Mouse (Mus musculus): ENCODE measurements at regions not wholly inside any gene's neighbourhood (a gene's known extent, or its start where the extent isn't known, plus 50 kb on each side); places are given as distances from the start of the nearest gene placed in this dataset.
"Not testable (repeated sequence)": the region's sequence is repeated elsewhere in the genome, so short reads cannot be mapped to it uniquely, and the experiment has no call there.

GRCm38 (mm10) chr4:71506911-71507310, 250.9 kb downstream of the Gm11232 start:
- no peak for ATAC-seq
- Histone ChIP-seq H3K4me2 (no peak overlapping the region), H3K27ac (no peak overlapping the region), H3K9me3 (replicated peaks) (no peaks in the 10 kb centered on the region), H3K4me3 (no peak overlapping the region), H3K4me1 (no peaks in the 10 kb centered on the region), H3K9ac (no peak overlapping the region), H3K36me3 (ENCODE audit: poor library complexity, severe bottlenecking) (no peaks in the 10 kb centered on the region), H3K27me3 (no peaks in the 10 kb centered on the region)

- Histone ChIP-seq H3K9me3 (replicated peaks) (no peaks in the 10 kb centered on the region), H3K27me3 (peaks cover 33% of the 10 kb centered on the region), H3K4me3 (no peak overlapping the region), H3K36me3 (ENCODE audit: poor library complexity, severe bottlenecking) (no peaks in the 10 kb centered on the region), H3K27ac (no peak overlapping the region), H3K9ac (no peak overlapping the region), H3K4me1 (peaks cover 17% of the 10 kb centered on the region), H3K4me2 (no peak overlapping the region)
- WGBS: 99% methylated on average over 2 of the region's 2 CpGs
- ATAC-seq: no peak
These were observed 268.0 kb downstream of the Gm11232 start for GRCm38 (mm10) chr4:71489788-71490187.

GRCm38 (mm10) chr4:71488663-71489161, 269.1 kb downstream of the Gm11232 start:
- H3K9ac ChIP-seq: no peak overlapping the region
- WGBS: 10% methylated on average over 2 of the region's 2 CpGs
- no peak overlapping the region for H3K4me2 ChIP-seq
- no peak overlapping the region for H3K4me3 ChIP-seq
- H3K4me1 ChIP-seq: peaks cover 23% of the 10 kb centered on the region
- H3K27me3 ChIP-seq: peaks cover 33% of the 10 kb centered on the region
- no peaks in the 10 kb centered on the region for H3K9me3 ChIP-seq (replicated peaks)
- no peak overlapping the region for H3K27ac ChIP-seq
- ATAC-seq: no peak
- no peaks in the 10 kb centered on the region for H3K36me3 ChIP-seq (ENCODE audit: poor library complexity, severe bottlenecking)

- Histone ChIP-seq H3K4me2 (no peak overlapping the region), H3K36me3 (ENCODE audit: poor library complexity, severe bottlenecking) (no peaks in the 10 kb centered on the region), H3K9ac (no peak overlapping the region), H3K27ac (no peak overlapping the region), H3K4me3 (no peak overlapping the region), H3K4me1 (peaks cover 29% of the 10 kb centered on the region), H3K9me3 (replicated peaks) (no peaks in the 10 kb centered on the region), H3K27me3 (peaks cover 33% of the 10 kb centered on the region)
- whole genome bisulfite sequencing: 95% methylated on average over 9 of the region's 9 CpGs
- ATAC-seq: no peak
These were observed 269.7 kb downstream of the Gm11232 start for GRCm38 (mm10) chr4:71488059-71488458.

- Histone ChIP-seq H3K27ac (no peak overlapping the region; the same call in 1 of the 2 replicates), H3K36me3 (ENCODE audit: poor library complexity, severe bottlenecking) (no peaks in the 10 kb centered on the region), H3K9ac (no peak overlapping the region), H3K27me3 (peaks cover 22% of the 10 kb centered on the region), H3K4me1 (peaks cover 43% of the 10 kb centered on the region), H3K4me2 (no peak overlapping the region), H3K9me3 (replicated peaks) (no peaks in the 10 kb centered on the region), H3K4me3 (no peak overlapping the region)
- ATAC-seq: no peak
- 78% methylated on average over 2 of the region's 2 CpGs for WGBS
These were observed 276.8 kb downstream of the Gm11232 start for GRCm38 (mm10) chr4:71480960-71481359.

GRCm38 (mm10) chr4:71470580-71470979, 287.2 kb downstream of the Gm11232 start:
- Histone ChIP-seq H3K4me2 (no peak overlapping the region), H3K27me3 (no peaks in the 10 kb centered on the region)

GRCm38 (mm10) chr4:71454811-71455210, 303.0 kb downstream of the Gm11232 start:
- H3K27ac ChIP-seq: no peak overlapping the region
- H3K4me1 ChIP-seq: peaks cover 3% of the 10 kb centered on the region; the same call in 1 of the 2 replicates
- no peak overlapping the region for H3K4me2 ChIP-seq
- H3K27me3 ChIP-seq: no peaks in the 10 kb centered on the region
- H3K9ac ChIP-seq: no peak overlapping the region
- no peaks in the 10 kb centered on the region for H3K9me3 ChIP-seq (replicated peaks)
- no peak overlapping the region for H3K4me3 ChIP-seq
- peak; percentile 65; the same call in 1 of the 2 replicates for ATAC-seq
- H3K36me3 ChIP-seq (ENCODE audit: poor library complexity, severe bottlenecking): no peaks in the 10 kb centered on the region
- WGBS: 39% methylated on average over 3 of the region's 3 CpGs

More at GRCm38 (mm10) chr4:71470580-71470979, 287.2 kb downstream of the Gm11232 start:
- H3K36me3 ChIP-seq (ENCODE audit: poor library complexity, severe bottlenecking): no peaks in the 10 kb centered on the region
- H3K4me3 ChIP-seq: no peak overlapping the region
- ATAC-seq: no peak
- no peaks in the 10 kb centered on the region for H3K4me1 ChIP-seq
- H3K9ac ChIP-seq: no peak overlapping the region
- H3K9me3 ChIP-seq (replicated peaks): no peaks in the 10 kb centered on the region
- no peak overlapping the region for H3K27ac ChIP-seq

- no peaks in the 10 kb centered on the region for H3K27me3 ChIP-seq
- H3K9ac ChIP-seq: no peak overlapping the region
- ATAC-seq: no peak
- H3K4me1 ChIP-seq: peaks cover 3% of the 10 kb centered on the region; the same call in 1 of the 2 replicates
- H3K4me3 ChIP-seq: no peak overlapping the region
- H3K36me3 ChIP-seq (ENCODE audit: poor library complexity, severe bottlenecking): no peaks in the 10 kb centered on the region
- no peak overlapping the region for H3K4me2 ChIP-seq
- no peak overlapping the region for H3K27ac ChIP-seq
- H3K9me3 ChIP-seq (replicated peaks): no peaks in the 10 kb centered on the region
- 92% methylated on average over 3 of the region's 3 CpGs for WGBS
These were observed 304.3 kb downstream of the Gm11232 start for GRCm38 (mm10) chr4:71453499-71453898.

GRCm38 (mm10) chr4:71446461-71446860, 311.3 kb downstream of the Gm11232 start:
- H3K27me3 ChIP-seq: no peaks in the 10 kb centered on the region
- WGBS: 87% methylated on average over 2 of the region's 2 CpGs
- no peak overlapping the region for H3K4me2 ChIP-seq
- no peak overlapping the region for H3K4me3 ChIP-seq
- no peaks in the 10 kb centered on the region for H3K36me3 ChIP-seq (ENCODE audit: poor library complexity, severe bottlenecking)
- H3K9ac ChIP-seq: no peak overlapping the region
- no peaks in the 10 kb centered on the region for H3K4me1 ChIP-seq
- no peak overlapping the region for H3K27ac ChIP-seq
- peak; percentile 53; the same call in 1 of the 2 replicates for ATAC-seq
- no peaks in the 10 kb centered on the region for H3K9me3 ChIP-seq (replicated peaks)

GRCm38 (mm10) chr4:71431245-71431929, 326.4 kb downstream of the Gm11232 start:
- Histone ChIP-seq H3K4me3 (no peak overlapping the region), H3K9ac (no peak overlapping the region), H3K36me3 (ENCODE audit: poor library complexity, severe bottlenecking) (no peaks in the 10 kb centered on the region), H3K4me2 (no peak overlapping the region), H3K4me1 (no peaks in the 10 kb centered on the region), H3K27ac (no peak overlapping the region), H3K27me3 (no peaks in the 10 kb centered on the region), H3K9me3 (replicated peaks) (no peaks in the 10 kb centered on the region)
- no peak for ATAC-seq
- WGBS: 93% methylated on average over 3 of the region's 3 CpGs

GRCm38 (mm10) chr4:71422121-71422520, 335.6 kb downstream of the Gm11232 start:
- H3K27ac ChIP-seq; H3K9ac ChIP-seq; H3K4me3 ChIP-seq; H3K4me1 ChIP-seq; H3K4me2 ChIP-seq; H3K9me3 ChIP-seq (replicated peaks); H3K36me3 ChIP-seq (ENCODE audit: poor library complexity, severe bottlenecking); ATAC-seq; H3K27me3 ChIP-seq: not testable (repeated sequence)
- WGBS: 90% methylated on average over 7 of the region's 7 CpGs

- H3K4me3 ChIP-seq: no peak overlapping the region
- no peak overlapping the region for H3K9ac ChIP-seq
- no peak overlapping the region for H3K27ac ChIP-seq
- no peak for ATAC-seq
- H3K4me2 ChIP-seq: no peak overlapping the region
- H3K27me3 ChIP-seq: no peaks in the 10 kb centered on the region
- no peaks in the 10 kb centered on the region for H3K36me3 ChIP-seq (ENCODE audit: poor library complexity, severe bottlenecking)
- H3K9me3 ChIP-seq (replicated peaks): no peaks in the 10 kb centered on the region
- no peaks in the 10 kb centered on the region for H3K4me1 ChIP-seq
These were observed 347.9 kb downstream of the Gm11232 start for GRCm38 (mm10) chr4:71409867-71410266.

- H3K27me3 ChIP-seq: no peaks in the 10 kb centered on the region
- H3K9me3 ChIP-seq (replicated peaks): no peaks in the 10 kb centered on the region
- H3K4me1 ChIP-seq: no peaks in the 10 kb centered on the region
- WGBS: 93% methylated on average over 1 of the region's 1 CpGs
- no peak overlapping the region for H3K4me2 ChIP-seq
- no peak overlapping the region for H3K4me3 ChIP-seq
- no peak for ATAC-seq
- no peak overlapping the region for H3K9ac ChIP-seq
- no peak overlapping the region for H3K27ac ChIP-seq
- H3K36me3 ChIP-seq (ENCODE audit: poor library complexity, severe bottlenecking): no peaks in the 10 kb centered on the region
These were observed 367.3 kb downstream of the Gm11232 start for GRCm38 (mm10) chr4:71390444-71390843.

All from forebrain, embryonic 13.5 days (tissue).